Mouse (Mus musculus) testis, postnatal 14 days (tissue): ENCODE measurements around the gene Trim25.
"Not testable (repeated sequence)": the region's sequence is repeated elsewhere in the genome, so short reads cannot be mapped to it uniquely, and the experiment has no call there.

ENCODE experiments used
- DNase-seq: peaks from one replicate; pipeline ENCODE4 v3.0.0; 2021; ENCODE audit warnings: low spot score

Gene Trim25

DNA sequence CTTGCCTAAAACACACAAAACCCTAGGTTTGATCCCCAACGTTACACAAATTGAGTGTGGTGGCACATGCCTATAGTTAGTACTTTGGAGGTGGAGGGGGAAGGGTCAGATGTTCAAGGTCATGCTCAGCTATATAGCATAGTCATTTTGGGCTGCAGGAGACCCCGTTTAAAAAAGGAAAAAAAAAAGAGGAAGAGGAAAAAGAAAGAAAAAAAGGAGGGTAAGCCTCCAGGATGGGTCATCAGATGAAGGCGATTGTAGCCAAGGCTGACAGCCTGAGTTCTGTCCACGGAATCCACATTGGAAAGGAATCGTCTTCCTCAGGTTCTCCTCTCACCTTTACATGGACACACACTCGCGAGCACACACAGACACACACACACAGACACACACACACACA lies 4.7 kb upstream of the Trim25 start:
- DNase-seq, result no peak

DNA sequence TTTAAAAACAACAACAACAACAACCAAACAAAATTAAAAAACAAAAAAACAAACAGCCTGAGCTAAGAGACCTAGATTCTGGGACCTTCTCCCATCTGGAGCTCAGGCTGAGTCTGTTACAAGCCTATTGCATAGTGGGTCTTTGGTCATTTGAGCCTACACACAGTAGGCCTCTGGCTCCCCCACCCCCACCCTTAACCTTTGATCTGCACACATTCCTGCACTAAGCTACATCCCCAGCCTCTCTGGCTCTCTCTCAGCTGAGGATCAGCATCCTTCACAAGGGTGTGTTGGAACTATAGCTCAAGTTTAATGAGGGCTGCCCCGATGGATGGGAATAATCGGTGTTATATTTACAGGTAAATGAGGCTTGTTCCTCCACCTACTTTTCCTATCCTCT lies 3.6 kb upstream of the Trim25 start:
- no peak for DNase-seq

DNA sequence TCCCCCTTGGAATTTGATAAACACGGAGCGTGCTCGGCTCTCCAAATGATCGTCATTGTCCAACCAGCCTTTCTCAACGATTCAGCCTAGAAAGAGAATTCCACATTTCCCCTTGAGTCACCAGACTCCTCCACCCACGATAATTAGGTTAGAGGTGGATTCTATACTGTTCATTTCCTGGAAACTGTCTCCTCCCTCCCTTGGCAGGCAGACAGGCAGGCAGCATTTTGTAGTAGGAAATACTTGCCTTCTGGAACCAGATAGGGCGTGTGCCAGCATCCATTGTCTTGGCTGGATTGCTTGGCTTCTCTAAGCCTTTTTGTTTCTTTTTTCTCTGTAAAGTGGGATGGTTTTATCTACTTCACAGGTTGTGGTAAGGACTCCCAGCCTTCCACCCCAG lies 2.7 kb upstream of the Trim25 start:
- no peak for DNase-seq

DNA sequence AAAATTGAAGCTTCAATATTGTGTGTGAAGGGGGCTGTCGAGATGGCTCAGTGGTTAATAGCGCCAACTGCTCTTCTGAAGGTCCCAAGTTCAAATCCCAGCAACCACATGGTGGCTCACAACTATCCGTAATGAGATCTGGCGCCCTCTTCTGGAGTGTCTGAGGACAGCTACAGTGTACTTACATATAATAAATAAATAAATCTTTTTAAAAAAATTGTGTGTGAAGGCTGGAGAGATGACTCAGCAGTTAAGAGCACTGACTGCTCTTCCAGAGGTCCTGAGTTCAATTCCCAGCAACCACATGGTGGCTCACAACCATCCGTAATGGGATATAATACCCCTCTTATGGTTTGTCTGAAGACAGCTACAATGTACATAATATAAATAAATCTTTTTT lies 1.8 kb upstream of the Trim25 start:
- not testable (repeated sequence) for DNase-seq

DNA sequence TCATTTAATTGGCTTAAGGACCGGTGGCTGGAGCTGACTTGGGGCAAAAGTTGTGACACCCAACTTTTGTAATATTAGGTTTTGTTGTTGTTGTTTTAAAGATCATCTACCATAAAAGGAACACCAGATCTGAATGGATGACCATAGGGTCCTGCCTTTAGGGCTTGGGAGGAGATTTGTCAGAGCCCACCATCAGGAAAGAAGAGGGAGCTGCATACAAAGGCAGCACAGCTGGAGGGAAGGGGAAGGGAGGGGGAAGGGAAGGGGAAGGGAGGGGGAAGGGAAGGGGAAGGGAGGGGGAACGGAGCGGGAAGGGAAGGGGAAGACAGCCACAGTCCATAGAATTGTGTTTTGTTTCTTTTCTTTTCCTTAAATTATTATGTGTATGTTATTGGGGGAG lies 770 bp upstream of the Trim25 start:
- DNase-seq, result no peak

DNA sequence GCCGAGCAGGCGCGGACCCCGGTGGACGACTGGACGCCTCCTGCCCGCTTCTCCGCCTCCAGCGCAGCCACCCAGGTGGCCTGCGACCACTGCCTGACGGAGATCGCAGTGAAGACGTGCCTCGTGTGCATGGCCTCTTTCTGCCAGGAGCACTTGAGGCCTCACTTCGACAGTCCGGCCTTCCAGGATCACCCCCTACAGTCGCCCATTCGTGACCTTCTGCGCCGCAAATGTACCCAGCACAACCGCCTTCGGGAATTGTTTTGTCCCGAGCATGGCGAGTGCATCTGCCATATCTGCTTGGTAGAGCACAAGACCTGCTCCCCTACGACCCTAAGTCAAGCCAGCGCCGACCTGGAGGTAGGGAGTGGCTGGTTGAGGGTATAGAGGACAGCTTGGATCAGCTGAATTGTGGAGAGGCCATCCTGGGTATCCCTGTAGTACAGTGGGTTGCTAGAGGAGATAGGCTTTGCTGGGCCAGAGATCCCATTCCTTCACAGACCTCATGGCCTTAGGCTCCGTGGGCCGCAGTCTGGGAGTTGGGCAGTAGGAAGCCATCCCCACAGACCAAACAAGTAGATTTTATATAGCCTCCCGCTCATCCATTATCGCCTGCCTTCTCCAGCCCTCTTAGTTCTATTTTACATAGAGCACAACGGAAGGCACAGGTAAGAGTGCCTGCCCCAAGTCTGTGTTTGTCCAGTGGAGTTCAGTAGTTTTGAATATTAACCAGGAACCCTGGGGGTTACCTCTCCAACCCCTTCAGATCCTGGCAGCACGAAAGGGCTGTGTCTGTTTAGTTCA lies 749 bp downstream of the Trim25 start:
- no peak for DNase-seq

DNA sequence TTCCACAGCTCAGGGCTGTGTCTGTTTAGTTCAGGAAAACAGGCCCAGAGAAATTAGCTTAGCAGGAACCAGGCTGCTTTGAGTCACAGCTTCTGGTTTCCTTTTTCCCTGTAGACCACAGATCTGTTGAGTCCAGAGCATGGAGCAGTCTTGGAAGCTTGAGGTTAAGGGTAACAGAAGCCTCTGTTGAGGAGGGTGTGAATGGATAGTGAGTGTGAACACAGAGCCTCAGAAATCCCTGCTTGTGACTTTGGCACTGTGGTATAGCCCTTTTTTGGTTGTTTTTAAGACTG lies 1.3 kb downstream of the Trim25 start:
- no peak for DNase-seq

DNA sequence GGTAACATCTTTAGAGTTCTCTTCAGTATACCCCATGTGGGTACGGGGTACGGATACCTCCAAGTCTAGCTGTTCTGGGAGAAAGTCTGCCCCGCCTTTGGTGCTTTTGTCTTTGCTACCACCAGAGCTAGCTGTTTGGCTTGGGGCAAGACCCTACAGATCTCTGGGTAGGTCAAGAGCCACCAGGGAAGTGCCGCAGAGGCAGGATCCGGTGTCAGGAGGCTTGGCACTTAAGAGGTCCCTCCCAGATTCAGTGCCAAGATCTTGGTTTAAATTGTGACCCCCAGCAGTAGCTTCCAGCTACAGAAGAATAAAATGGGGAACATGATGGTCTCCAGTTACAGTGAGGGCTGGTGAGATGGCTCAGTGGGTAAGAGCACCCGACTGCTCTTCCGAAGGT lies 2.4 kb downstream of the Trim25 start:
- no peak for DNase-seq

DNA sequence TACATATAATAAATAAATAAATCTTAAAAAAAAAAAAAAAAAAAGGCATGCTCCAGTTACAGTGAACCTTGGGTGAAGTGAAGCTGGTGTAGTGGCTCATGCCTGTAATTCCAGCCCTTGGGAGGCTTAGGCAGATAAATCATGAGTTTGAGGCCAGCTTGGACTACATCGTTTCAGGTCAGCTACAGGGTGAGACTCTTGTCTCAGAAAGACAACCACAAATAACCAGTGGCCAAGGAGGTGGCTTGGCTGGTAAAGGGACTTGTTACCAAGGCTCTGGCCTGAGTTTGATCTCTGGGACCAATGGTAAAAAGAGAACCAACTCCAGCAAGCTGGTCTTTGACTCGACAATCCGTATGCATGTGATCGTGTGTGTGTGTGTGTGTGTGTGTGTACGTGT lies 2.9 kb downstream of the Trim25 start:
- no peak for DNase-seq

DNA sequence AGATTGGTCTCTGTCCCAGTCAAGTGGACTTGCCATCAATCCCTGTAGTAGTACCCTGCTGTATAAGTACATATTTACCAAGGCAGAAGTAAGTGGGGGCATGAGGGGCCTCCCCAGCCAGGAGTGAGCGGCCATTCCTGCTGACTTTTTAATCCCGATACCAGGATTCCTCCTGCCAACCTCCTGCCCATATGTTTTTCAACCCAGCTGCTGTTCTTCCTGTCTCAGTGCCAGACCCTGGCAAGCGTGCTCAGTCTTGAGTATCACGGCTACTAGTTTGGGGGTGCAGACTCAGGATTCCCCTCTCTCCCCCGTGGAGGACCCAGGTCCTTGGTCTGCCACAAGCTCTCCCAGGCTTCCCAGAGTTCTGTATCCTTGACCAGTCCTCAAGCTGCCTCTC lies 3.4 kb downstream of the Trim25 start:
- DNase-seq, result no peak

DNA sequence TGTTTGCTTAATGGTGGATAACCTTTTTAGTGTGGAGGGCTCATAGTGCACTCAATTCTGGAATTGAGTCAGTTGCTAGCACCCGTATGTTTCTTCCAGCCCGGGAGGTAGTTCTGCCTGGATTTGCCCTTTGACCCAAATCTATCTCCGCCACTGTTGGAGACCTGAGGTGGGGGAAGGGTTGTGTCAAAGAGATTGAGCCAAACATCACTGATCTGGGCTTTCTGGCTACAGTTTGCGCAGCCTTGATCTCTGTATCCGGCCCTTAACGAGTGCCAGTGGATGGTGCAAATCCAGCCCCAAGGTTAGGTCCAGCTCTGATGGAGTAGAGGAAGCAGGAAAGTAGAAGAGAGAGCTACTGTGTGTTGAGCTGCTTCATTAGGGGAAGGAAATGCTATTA lies 3.9 kb downstream of the Trim25 start:
- no peak for DNase-seq

DNA sequence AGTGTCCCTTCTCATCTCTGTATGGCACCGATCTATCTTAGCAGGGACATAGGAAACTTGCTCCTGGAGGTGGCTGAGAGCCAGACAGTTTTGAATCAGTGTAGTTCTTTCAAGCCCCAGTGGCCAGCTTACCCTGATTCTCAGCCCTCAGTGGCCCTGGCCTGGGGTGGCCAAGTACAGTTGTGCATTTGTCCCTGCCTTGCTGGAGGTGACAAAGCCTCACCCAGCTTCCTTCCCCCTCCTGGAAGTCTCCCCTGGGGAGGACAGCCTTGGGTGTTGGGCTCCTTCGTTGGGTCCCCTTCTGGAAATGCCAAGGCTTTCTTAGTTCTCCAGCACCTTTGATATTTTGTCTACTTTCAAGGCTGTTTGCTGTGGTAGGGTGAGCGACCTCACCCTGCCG lies 4.5 kb downstream of the Trim25 start:
- no peak for DNase-seq

DNA sequence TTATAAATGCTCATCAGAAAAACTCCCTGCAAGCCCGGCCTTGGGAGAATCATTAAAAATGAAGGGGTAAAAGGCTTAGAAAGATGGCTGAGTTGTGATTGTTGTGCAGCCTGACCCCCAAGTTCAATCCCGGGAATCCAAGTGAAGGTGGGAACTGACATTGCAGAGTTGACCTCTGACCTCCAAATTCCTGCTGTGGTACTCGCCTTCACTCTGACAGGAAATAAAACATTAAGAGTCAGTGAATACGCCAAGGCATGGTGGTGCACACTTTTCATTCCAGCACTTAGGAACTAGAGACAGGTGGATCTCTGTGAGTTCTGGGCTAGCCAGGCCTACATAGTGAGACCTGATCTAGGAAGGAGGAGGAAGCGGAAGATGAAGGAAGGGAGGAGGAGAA lies 6.3 kb downstream of the Trim25 start:
- DNase-seq, result no peak

DNA sequence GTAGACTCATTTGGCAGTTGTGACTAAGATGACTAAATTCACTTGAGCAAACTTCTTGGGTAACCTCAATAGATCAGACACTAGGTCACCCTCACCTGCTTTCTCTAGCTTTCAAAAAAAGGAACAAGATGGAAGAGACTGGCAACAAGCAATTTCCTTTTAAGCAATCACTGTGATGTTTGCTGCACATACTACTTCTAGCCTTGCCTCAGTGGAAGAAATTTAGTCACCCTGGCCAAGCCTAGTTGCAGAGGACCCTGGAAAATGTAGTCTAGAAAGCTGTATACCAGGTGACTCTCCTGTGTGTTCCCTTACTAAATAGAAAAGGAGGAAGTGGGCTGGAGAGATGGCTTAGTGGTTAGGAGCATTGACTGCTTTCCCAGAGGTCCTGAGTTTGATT lies 7.2 kb downstream of the Trim25 start:
- DNase-seq, result no peak

DNA sequence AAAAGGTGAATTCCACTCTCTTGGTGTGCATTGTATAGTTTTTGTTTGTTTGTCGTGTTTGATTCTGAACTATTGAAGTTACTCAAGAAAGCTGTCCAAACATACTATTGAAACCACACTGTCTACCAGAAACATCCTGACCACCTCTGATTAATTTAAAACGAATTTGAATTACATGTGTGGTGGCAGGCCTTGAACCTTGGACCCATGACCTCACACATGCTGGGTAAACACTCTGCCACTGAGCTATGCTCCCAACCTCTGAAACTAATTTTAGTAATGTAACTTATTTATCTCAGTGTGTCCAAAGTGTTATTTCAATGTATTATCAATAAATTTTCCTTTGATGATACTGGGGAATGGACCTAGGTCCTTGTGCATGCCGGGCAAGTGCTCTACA lies 8.4 kb downstream of the Trim25 start:
- DNase-seq, result no peak

DNA sequence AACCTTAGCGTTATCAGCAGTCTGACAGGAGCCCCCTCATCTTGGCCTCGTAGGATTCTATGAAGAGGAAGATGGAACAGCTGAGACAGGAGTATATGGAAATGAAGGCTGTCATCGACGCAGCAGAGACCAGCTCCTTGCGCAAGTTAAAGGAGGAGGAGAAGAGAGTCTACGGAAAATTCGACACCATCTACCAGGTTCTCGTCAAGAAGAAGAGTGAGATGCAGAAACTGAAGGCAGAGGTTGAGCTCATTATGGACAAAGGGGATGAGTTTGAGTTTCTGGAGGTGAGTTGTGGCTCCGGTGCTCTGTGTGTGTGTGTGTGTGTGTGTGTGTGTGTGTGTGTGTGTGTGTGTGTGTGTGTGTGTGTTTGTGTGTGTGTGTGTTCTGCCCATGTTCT lies 9.9 kb downstream of the Trim25 start:
- DNase-seq, result no peak

DNA sequence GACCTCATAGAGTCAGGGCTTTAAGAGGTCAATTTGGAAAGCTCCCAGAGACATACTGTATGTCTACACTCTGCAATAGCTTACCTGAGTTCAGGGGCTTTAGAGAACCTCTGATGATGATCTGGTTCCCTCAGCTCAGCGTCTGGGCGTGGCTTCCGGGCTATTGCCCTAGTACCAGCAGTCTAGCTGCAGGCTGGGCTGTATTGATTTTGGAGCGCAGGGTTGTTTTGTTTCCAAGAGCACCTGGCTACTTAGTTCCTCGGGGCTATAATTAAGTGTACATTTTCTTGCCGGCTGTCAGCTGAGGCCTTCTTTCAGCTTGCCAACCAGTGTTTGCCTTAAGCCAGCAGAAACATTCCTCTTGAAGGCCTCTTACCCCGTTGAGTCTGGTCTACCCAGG lies 10.3 kb downstream of the Trim25 start:
- DNase-seq, result no peak

DNA sequence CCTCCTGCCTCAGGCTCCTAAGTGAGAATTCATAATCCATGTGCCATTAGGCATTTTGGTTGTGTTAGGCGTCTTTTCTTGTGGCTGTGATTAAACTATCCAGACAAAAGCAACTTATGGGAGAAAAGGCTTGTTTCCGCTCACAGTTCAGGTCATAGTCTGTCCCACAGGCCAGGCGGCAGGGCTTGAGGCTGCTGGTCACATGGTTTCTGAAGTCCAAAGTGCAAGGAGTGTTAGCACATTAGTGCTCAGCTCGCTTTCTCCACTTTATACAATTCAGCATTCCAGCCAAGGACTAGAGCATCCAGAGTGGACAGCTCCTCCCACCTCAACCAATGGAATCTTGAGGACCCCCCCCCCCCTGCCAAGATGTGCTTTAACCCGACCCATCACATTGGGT lies 13.1 kb downstream of the Trim25 start:
- DNase-seq, result no peak

DNA sequence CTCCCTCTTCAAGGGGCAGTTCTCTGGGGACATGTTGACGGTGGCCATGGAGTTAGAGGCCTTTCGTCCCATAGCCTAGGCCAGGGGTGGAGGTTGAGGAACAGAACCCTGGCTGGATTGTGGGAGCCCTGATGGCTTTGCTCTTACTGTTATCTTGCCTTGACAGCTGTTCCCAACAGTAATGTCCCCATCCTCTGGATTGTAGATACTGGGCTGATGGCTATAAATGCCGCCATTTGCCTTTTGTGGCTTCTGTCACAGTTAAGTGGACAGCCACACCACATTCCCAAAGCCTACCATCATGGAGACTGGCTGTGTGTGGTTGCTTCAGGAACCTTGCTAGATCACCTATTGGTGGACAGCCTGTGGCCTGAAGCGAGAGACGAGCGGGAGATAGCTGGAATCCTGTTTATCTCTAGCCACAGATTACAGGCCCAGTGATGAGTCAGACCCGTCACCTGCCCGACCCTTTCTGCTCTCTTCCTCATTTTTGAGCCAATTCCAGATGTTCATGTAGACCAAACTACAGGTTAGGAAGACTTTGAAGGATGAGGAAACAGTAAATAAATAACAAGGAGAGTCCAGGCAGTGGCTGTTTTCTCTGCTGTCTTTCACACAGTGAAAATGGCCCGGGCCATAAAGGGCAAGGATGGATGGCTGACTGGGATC lies 18.5 kb downstream of the Trim25 start:
- no peak for DNase-seq

DNA sequence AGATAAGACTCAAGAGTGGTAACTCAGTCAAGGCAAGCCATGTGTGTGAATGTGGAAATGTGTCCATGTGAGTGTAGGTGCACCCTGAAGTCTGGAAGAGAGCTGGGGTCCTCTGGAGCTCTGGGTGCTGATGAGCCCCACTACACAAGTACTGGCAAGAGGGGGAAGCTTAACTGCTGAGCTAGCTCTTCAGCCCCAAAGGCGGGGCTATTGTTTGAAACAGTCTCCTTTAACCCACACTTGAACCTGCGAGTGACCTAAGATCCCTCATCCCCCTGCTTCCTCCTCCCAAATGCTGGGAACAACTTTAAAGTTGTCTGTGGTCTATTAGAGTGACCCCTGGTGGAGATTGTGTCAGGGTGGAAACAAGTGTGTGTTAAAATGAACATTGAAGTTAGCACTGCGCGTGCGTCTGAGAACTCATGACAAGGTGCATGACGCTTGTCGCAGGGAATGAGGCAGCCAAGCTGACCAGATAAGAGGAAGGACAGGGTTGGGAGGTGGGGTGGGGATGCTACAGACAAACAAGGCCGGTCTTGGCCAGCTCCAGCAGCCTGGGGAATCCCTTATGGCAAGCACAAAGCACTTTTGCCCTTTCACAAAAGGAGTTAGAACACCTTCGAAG lies 21.6 kb downstream of the Trim25 start:
- DNase-seq, result no peak

DNA sequence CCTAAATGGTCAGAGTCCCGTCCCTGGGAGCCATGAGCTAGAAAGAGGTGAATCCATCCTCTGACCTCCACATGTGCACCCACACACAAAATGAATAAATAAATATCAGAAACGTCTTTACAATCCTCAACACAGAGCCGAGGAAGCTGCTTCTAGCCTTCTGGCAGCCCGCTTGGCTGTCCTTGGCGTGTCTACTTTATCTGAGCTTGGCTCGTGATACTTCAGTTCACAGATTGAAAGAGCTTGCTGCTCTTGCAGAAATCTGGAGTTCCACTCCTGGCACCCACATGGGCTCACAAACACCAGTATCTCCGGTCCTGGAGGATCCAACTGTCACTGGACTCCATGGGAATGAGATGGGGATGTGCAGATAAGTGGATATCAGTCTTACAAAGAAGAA lies 22.5 kb downstream of the Trim25 start:
- DNase-seq, result peak; percentile 54

DNA sequence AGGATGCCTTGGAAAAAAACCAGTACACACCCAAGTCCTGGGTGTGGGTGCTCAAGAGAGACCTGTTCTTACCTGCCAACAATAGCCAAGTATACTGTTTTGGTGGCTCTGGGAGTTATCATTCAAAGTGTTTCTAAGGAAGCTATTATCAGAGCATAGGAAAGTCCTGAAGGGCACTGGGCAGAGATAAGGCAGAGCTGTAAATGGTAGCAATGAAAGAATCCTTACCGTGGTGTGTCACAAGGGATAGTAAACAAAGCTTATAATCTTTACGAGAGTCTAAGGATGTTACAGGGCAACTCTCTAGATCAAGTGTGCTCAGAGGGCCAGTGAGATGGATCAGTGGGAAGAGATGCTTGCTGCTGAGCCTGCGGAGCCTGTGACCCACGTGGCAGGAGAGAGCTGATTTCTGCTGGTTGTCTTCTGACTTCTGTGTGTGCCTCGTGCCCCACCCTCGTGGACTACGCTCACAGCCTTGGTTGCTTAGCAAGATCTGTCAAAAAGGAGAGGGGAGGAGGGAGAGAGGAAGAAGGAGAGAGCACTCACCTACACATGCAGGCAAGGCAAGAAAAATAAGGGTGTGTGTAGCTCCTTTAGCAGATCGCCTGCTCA lies 23.1 kb downstream of the Trim25 start:
- DNase-seq, result no peak

DNA sequence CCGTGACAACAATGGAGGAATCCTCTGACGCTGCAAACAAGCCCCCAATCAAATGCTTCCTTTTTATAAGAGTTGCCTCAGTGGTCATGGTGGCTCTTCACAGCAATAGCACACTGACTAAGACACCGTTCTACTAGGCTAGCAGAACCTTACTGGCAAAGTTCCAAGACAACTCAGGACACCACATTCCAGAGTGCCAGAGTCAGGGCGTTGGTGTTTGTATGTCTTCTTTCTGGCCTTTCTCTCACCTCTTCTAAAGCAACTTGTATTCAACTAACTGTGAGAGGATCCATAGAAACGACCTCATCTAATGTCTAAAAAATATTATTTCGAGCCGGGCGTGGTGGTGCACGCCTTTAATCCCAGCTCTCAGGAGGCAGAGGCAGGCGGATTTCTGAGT lies 24.3 kb downstream of the Trim25 start:
- DNase-seq, result no peak
